Mouse (Mus musculus) c-Kit-negative CD71-positive TER-119-positive erythroid progenitor cells, embryonic 14.5 days (primary cell): ENCODE results near the gene Tex19.2.

Source experiments
- DNase-seq: peaks from one replicate; pipeline ENCODE4 v3.0.0-alpha.2; 2013; ENCODE audit warnings: low read depth, low spot score

Tex19.2 gene

DNA sequence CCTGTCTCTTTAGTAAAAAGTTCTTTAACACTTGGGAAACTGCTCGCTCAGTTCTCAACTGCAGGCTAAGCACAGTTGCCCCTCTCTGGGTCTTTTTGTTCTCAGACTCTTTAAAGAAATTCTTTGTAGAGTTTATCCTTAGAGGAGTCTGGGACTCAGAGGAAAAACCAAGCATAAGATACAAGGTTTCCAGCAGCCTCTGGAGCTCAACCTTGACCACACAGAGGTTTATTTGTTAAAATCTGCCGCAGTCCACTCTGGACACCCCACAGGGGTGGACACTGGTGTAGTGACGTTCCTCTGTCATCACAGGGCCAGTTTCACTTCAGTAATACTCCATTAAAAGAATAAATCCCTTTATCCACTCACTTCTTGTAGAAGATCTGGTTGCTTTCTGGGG is at the start of gene Tex19.2:
TSS of gene Tex19.2 (minus strand) at position 101 of the 400 bp plus-strand sequence.
- DNase-seq, result no peak

DNA sequence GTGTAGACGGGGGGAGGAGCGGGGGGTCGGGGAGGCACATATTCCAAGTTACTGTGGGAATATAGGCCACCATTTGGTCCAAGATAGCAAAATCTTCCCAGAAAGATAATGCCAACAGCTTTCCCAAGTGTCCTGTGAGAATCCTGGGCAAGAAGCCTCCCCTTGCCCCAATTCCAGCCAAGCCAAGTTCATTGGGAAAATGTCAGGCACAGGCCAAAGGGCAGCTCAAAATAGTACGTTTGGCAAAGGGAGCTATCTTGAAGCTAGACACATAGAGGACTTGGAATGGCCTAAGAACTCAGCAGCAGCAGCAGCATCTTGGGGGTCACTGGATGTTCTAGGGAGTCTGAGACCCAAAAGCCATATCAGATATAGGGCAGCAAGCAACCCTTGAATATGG is 45.3 kb upstream of the Tex19.2 start:
- DNase-seq, result no peak

DNA sequence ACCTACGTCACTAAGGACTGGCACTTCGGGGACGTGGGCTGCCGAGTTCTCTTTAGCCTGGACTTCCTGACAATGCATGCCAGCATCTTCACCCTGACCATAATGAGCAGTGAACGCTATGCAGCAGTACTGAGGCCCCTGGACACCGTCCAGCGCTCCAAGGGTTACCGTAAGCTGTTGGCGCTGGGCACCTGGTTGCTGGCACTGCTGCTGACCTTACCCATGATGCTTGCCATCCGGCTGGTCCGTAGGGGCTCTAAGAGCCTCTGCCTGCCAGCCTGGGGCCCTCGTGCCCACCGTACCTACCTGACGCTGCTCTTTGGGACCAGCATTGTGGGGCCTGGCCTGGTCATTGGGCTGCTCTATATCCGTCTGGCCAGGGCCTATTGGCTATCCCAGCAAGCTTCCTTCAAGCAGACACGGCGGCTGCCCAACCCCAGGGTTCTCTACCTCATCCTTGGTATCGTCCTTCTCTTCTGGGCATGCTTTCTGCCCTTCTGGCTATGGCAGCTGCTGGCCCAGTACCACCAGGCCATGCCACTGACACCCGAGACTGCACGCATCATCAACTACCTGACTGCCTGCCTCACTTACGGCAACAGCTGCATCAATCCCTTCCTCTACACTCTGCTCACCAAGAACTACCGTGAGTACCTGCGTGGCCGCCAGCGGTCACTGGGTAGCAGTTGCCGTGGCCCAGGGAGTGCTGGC is 42.3 kb upstream of the Tex19.2 start:
- DNase-seq, result no peak

GRCm38 (mm10) chr11:121159971-121160370 is 41.5 kb upstream of the Tex19.2 start, which contains the start of gene Uts2r:
Uts2r (plus strand) TSS chr11:121160271.
- DNase-seq, result no peak

DNA sequence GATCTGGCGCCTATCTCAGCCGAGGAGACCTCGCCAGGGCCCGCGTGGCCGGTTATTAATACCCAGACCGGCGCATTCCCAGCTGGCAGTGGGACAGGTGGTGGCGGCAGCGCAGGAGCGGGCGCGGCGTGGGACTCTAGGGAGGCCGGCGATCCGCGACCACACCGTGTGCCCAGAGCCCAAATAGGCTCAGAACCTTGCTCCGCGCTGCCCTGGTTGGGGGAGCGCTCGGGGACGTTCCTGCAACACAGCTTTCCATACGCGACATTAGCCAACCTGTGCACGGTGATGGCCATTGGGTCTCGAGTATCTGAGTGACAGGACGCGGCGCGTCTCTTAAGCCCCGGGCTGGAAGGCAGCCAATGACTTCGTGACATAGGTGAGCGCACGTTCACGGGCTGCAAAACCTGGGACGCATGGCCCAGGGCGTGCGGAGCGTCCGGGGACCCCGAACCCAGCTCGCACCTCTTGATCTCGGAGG is 38.0 kb upstream of the Tex19.2 start:
- DNase-seq, result no peak

GRCm38 (mm10) chr11:121154203-121154602 is 35.7 kb upstream of the Tex19.2 start:
- DNase-seq, result no peak

DNA sequence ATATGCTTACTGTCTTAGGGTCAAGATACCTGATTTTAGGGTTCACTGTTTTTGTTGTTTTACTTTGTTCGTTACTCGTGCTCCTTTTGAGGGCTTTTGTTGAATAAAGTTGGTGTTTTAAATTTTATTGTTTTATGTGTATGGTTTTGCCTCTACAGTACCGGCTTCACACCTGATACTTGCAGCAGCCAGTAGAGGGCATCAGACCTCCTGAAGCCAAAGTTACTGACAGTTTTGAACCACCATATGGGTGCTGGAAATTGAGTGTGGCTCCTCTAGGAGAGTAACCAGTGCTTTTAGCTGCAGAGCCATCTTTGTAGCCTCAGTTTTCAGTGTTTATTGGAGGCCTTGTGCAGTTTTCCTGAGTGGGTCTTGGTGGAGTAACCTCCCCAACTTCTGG is 29.7 kb upstream of the Tex19.2 start:
- no peak for DNase-seq

GRCm38 (mm10) chr11:121145865-121146264 is 27.4 kb upstream of the Tex19.2 start, which contains the start of gene Tex19.1:
Tex19.1 (plus strand) TSS chr11:121146143.
- DNase-seq, result peak; percentile 17

DNA sequence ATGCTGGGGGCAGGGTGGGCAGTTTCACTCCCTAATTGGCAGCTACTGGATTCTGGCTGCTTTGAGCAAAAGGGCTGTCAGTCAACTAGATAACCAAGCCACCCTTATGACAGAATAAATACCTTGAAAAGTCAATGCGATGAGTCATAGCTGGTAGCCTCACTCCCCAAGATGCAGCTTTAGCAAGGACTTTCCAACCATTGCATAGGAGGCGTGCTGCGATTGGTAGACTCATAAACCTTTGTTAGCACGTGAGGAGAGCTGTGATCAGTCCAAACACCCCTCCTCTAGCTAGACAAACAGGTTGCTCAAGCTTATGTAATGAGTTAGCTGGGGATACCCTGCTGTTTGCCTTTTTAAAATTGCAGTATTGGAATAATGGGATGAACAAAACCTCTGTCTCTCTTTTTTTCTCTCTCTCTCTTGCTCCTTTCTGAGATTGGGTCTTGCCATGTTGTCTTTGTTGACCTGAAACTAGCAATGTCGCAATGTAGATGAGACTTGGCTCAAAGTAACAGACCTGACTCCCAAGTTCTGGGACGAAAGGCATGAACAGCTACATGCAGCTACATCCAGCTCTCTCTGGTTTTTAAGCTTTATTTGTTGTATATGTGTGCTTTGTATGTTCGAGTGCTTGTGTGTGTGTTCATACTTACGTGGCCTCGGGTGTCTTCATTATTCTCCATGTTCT is 25.0 kb upstream of the Tex19.2 start:
- DNase-seq, result no peak

GRCm38 (mm10) chr11:121138732-121139131 is 20.3 kb upstream of the Tex19.2 start:
- DNase-seq, result no peak

GRCm38 (mm10) chr11:121137682-121138081 is 19.2 kb upstream of the Tex19.2 start:
- no peak for DNase-seq

DNA sequence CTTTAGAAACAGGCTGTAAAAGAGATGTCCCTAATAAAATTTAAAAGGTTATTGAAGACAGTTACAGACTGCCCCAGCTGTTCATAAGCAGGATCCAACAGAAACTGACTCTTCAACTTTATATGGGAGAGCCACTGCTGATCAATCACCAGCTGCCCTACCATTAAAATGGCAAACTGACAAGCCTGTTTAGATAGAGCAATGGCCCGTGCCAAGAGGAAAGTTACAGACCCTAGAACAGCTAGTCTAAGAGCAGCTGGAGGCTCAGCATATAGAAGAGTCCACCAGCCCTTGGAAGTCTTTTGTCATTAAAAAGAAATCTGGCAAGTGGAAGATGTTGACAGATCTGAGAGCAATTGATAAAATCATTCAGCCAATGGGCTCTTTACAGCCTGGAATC is 16.1 kb upstream of the Tex19.2 start:
- DNase-seq, result no peak

DNA sequence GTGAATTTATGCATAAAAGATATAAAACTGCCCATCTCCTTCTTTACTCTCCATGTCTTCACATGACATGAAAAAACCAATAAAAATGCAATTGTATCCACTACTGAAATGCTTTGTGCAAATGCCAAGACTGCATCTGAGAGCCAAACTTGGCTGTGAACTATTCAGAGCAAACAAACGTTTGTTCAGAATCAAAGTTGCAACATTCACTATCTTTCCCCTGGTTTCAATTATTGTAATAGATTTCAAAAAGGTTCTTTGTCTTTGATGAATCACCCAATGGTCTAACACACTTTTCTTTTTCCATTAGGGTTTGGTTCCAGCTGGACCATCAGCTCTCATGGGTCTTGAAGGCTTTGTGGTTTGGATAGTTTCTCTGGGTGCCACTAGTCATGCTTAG is 11.1 kb upstream of the Tex19.2 start:
- DNase-seq, result no peak

GRCm38 (mm10) chr11:121127441-121127840 is 9.0 kb upstream of the Tex19.2 start:
- DNase-seq, result no peak

DNA sequence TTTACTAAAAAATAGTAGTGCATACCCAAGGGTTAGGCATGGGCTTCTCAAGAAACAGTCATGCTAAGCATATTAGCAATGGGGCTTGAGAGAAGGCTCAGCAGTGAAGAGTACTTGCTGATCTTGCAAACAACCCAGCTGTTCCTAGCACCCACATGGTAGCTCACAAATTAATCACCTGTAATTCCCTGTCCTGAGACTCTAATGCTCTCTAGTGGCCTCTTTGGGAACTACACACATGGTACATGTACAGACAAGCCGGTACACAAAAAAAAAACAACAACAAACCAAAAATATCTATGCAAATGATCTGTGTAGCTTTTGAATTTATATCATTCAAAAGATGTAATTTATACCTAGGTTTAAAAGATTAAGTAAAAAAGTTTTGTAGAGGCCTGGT is 7.9 kb upstream of the Tex19.2 start:
- peak; percentile 17 for DNase-seq

- no peak for DNase-seq
Measured at GRCm38 (mm10) chr11:121125522-121126172, 7.2 kb upstream of the Tex19.2 start.

DNA sequence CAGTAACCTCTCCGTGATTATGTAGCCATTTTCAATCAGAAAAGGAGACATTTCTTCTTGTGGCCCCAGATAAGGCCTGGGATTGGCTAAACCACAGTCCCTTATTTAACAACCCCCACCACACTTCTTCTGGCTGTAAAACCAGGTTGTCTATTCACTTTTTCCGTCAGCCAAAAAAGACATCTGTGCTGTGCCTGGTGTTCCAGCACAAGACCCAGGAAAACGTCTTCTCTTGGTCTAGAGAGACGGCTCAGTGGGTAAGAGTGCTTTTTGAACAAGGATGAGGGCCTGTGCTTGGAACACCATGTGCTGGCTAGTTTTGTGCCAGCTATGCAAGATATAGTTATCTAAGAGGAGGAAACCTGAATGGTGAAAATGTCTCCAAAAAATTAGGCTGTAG is 5.0 kb upstream of the Tex19.2 start:
- DNase-seq, result no peak

DNA sequence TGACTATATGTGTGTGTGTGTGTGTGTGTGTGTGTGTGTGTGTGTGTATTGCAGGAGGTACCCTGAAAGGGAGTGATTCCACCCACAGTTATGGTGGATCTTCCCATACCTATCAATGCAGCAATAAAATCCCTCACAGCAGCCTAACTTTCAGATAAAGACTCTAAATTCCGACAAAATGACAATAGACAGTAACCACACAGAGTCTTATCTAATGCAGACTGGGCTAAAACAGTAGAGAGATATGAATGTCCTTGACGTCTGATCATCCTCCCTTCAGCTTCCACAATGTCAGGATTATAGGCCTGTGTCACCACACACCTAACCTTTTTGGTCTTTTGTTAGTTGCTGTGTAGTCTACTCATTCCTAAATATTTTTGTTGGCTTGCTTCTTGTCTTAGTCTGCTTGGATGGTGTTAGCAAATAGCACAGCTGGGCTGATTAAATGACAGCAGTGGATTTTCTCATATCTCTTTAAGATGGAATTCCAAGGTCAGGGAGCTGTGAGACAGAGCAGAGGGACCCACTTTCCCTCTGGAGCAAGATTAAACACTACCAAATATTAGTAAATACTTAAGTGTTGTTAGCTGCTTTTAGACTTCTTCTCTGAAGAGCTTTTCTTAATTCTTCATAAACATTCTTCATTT is 3.7 kb upstream of the Tex19.2 start:
- DNase-seq, result no peak

- no peak for DNase-seq
Measured at GRCm38 (mm10) chr11:121121151-121121550, 2.7 kb upstream of the Tex19.2 start.

DNA sequence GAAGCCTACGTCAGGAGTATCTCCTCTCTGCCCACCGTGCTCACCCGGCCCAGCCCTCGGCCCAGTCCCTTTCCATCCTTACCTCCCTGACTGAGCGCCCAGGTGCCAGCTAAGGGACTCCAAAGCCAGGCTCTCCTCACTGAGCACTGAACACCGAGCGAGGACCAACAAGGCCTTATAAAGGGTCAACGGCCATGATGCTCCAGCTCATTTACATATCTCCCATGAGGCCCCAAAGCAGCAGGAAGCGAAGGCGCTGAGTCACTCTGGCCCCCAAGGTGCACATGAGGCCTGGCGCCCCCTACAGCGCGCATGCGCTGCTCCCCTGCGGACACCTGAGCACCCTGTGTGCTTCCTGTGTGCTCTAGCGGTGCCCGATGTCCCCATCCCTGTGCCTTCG is 371 bp downstream of the Tex19.2 start:
- no peak for DNase-seq

DNA sequence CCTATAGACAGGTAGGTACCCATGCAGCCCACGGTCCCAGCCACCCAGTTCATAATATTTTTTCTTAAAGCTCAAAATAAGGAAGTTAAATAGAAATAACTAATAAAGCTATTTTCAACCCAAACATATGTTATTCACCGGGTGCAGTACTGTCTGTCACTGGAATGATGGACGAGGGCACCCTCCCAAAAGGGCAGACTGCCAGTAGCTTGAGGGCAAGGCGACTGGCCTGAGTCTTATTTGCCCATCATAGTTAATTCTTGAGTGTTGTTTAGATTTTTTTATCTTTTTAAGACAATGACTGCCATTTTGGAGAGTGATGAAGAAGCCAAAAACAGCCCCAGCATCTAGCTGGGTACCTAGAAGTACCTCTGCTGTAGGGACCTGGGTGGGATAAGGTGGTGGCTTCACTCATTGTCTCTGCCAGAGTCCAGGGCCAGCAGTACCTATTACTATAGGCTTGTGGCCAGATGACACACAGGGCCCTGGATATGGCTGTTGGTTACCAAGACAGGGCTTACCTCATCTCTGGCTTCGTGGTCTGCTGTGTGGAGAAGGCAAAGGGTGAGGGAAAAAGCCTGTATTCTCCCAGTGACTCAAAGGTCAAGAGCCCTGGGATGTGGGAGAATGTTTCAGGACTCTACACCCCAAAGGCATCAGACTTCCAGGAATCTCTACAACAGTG is 6.2 kb downstream of the Tex19.2 start:
- DNase-seq, result no peak
